Mouse (Mus musculus) lung, adult 2 months (tissue): ENCODE measurements around the gene Wwc2. TPM values are rescaled to one million over a fixed set of nuclear protein-coding genes. Genes with fewer than 3 reads are reported as not detected.

ENCODE experiments used
- DNase-seq: peaks from one replicate; pipeline ENCODE4 v3.0.0; 2022
- H3K4me1 ChIP-seq: fragments of 200-500 bp; 2 replicates; pipeline ENCODE4 v1.6.1; 2011; ENCODE audit warnings: low read length; ENCODE audit not compliant: control insufficient read depth, insufficient read depth
- H3K4me3 ChIP-seq: fragments of 200-500 bp; replicated peaks from 2 replicates; pipeline ENCODE3; 2011; ENCODE audit warnings: low read depth, mild to moderate bottlenecking, control low read depth, low read length; ENCODE audit errors: extremely low read depth
- CTCF ChIP-seq: fragments of 200-500 bp; IDR thresholded peaks from 2 replicates; pipeline ENCODE4 v1.5.1; 2011; ENCODE audit warnings: mild to moderate bottlenecking, low read length, control low read depth; ENCODE audit not compliant: insufficient read depth
- POLR2A ChIP-seq: fragments of 200-500 bp; IDR thresholded peaks from 2 replicates; pipeline ENCODE4 v1.6.1; 2011; ENCODE audit warnings: low read depth, mild to moderate bottlenecking, control low read depth, low read length, borderline replicate concordance; ENCODE audit errors: extremely low read depth
- WGBS: fragments of 180-500 bp; shearing (Covaris S2); methylation state at CpG from one replicate; pipeline ENCODE4 v1.1.7; 2018; 5-methylcytosine and 5-hydroxymethylcytosine counted together
- polyA plus RNA-seq: library from polyadenylated mRNA; depleted of rRNA; stranded (reverse); fragments of >200 nt; gene quantifications from 2 replicates; pipeline ENCODE4 v1.2.3, GENCODE M21; 2012

Wwc2 gene
- polyA plus RNA-seq, 1 experiment: 25.5 TPM

DNA sequence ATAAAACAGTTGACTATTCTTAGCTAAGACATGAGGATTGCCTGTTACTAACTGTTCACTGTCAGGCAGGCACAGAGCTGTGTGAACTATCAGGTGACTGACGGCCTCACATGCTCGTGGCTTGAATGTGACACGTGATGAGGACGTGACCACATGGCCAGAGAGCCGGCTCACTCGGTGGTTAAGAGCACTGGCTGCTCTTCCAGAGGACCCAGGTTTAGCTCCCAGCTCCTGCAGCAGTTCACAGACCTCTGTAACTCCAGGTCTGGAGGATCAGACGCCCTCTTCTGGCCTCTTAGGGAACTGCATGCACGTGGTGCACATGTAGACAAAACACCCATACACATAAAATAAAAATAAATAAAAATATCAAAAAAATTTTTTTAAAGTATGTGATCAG, 140.9 kb downstream of the Wwc2 start:
- no peak for DNase-seq
- Histone ChIP-seq H3K4me1 (peaks cover 2% of the 10 kb centered on the region; the same call in 1 of the 2 replicates), H3K4me3 (no peak overlapping the region)
- TF ChIP-seq CTCF: peak; percentile 48
- TF ChIP-seq POLR2A: no peak
- WGBS: 83% methylated on average over 8 of the region's 8 CpGs

DNA sequence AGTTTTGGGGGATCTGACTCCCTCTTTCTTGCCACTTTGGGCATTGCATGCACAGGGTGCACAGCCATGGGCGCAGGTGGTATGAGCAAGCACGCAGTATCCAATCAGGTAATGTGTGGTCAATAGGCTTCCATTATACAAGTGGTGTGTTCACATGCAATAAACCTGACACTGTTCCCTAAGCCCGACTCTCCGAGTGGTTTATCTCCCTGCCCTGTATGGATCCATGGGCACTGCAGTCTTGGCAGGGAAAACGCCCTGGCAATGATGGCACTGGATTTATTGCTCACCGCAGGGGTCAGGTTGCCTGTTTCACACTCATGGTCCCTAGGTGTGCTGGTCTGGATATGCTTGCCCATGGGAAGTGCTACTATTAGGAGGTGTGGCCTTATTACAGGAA, 142.8 kb downstream of the Wwc2 start:
- no peak for DNase-seq
- TF ChIP-seq CTCF (no peak), POLR2A (no peak)
- Histone ChIP-seq H3K4me3 (no peak overlapping the region), H3K4me1 (peaks cover 2% of the 10 kb centered on the region; the same call in 1 of the 2 replicates)
- 98% methylated on average over 6 of the region's 6 CpGs for WGBS

GRCm38 (mm10) chr8:47847161-47847560, 143.6 kb downstream of the Wwc2 start:
- Histone ChIP-seq H3K4me3 (no peak overlapping the region), H3K4me1 (peaks cover under 1% of the 10 kb centered on the region; the same call in 1 of the 2 replicates)
- DNase-seq: no peak
- TF ChIP-seq CTCF: no peak
- no peak for TF ChIP-seq POLR2A
- WGBS: 83% methylated on average over 14 of the region's 14 CpGs

DNA sequence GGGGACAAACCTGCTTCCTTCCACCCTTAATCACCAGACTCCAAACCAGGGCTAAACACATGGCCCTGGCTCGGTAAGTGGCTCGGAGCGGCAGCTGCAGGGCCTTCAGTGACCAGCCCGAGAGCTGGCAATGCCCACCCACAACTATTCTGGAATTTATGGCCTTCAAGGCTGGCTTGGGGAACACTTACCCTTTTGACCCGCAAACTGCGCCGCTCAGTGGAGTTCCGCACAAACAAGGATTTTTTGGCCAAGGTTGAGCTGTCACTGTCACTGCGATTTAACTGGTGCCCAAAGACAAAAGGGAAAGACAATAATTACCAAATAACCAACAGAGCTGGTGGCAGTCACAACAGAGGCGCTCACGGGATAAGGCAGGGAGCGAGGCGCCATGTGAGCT, 144.8 kb downstream of the Wwc2 start:
- WGBS: 88% methylated on average over 13 of the region's 13 CpGs
- Histone ChIP-seq H3K4me3 (no peak overlapping the region), H3K4me1 (no peaks in the 10 kb centered on the region)
- TF ChIP-seq POLR2A: no peak
- no peak for TF ChIP-seq CTCF
- no peak for DNase-seq

DNA sequence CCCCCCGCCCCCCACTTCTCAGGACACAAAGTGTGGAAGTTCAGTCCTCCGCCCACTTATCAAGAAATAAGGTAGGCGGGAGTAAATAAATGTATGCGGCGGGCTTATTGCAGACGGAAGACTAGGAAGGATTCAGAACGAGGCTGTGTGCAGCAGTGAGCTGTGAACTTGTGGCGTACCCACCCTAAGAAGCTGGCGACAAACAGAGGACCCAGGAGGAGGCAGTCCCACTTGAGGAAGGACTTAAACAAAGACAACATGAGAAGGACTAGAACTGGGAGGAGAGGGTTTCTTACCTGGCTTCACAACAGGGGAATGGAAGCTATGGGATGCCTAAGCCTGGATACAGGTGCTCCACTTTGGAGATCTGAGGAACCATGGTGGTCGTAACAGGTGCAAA, 147.1 kb downstream of the Wwc2 start:
- Histone ChIP-seq H3K4me3 (no peak overlapping the region), H3K4me1 (no peaks in the 10 kb centered on the region)
- no peak for DNase-seq
- TF ChIP-seq CTCF (no peak), POLR2A (no peak)
- WGBS: 93% methylated on average over 10 of the region's 10 CpGs

DNA sequence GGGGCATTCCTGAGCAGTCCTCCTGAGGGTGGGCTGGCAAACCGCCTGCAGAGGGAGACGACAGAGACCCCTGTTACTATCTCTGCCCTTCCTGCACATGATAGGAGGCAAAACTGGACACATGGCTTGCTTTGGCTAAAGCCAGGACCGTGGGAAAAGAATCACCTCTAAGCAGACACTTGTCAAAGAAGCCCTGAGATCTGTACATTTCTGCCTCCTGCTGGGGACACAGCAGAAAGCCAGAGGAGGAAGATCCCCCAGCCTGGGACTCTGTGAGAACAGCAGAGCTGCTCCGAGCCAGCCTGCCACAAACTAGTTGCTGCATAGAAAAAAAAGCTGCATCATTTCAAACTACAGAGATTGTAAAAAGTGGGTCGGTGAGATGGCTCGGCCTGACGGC, 147.7 kb downstream of the Wwc2 start:
- Histone ChIP-seq H3K4me1 (no peaks in the 10 kb centered on the region), H3K4me3 (no peak overlapping the region)
- 83% methylated on average over 7 of the region's 7 CpGs for WGBS
- no peak for DNase-seq
- TF ChIP-seq CTCF: no peak
- no peak for TF ChIP-seq POLR2A

- 75% methylated on average over 1 of the region's 1 CpGs for WGBS
- no peak overlapping the region for H3K4me3 ChIP-seq
- TF ChIP-seq POLR2A (no peak), CTCF (no peak)
- no peak for DNase-seq
- no peaks in the 10 kb centered on the region; the same call in 1 of the 2 replicates for H3K4me1 ChIP-seq
These were observed 156.8 kb downstream of the Wwc2 start for GRCm38 (mm10) chr8:47833944-47834343.

- TF ChIP-seq POLR2A: no peak
- TF ChIP-seq CTCF: no peak
- 58% methylated on average over 6 of the region's 6 CpGs for WGBS
- Histone ChIP-seq H3K4me1 (no peaks in the 10 kb centered on the region; the same call in 1 of the 2 replicates), H3K4me3 (no peak overlapping the region)
- DNase-seq: no peak
These were observed 158.1 kb downstream of the Wwc2 start for GRCm38 (mm10) chr8:47832616-47833015.

DNA sequence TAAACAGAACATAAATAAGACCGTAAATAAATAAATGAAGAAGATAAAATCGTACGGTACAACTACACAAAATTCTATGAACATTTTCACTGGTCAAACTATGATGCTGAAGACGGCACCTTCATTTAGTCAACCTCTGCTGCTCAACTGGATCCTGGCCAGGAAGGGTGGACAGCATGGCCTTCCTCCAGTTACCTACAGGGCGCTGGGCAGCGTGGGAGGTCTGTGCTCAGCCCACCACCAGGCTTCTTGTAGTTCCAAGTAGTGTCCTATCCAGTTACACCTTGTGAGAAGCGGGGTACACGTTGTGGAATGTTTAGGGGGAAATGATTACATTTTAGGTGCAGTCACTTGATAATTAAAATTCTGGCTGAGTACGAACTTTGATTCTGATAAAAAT, 163.8 kb downstream of the Wwc2 start:
- DNase-seq: no peak
- no peak overlapping the region for H3K4me3 ChIP-seq
- 86% methylated on average over 9 of the region's 9 CpGs for WGBS

GRCm38 (mm10) chr8:47825596-47825995, 165.1 kb downstream of the Wwc2 start:
- H3K4me3 ChIP-seq: no peak overlapping the region
- DNase-seq: no peak
- H3K4me1 ChIP-seq: no peaks in the 10 kb centered on the region
- WGBS: 64% methylated on average over 5 of the region's 5 CpGs
- TF ChIP-seq POLR2A: no peak
- TF ChIP-seq CTCF: no peak

More for the DNA sequence above, 163.8 kb downstream of the Wwc2 start:
- no peaks in the 10 kb centered on the region for H3K4me1 ChIP-seq
- TF ChIP-seq CTCF (no peak), POLR2A (no peak)

GRCm38 (mm10) chr8:47824182-47824581, 166.5 kb downstream of the Wwc2 start, which contains the start of gene Cldn22:
Cldn22 (plus strand) TSS chr8:47824482.
- no peak for DNase-seq
- Histone ChIP-seq H3K4me3 (no peak within 1 kb of the TSS), H3K4me1 (no peaks in the 10 kb centered on the region)
- TF ChIP-seq CTCF: no peak
- WGBS: 69% methylated on average over 13 of the region's 13 CpGs
